Mouse (Mus musculus) fat pad, adult 2 months (tissue): ENCODE results near the gene Pcdh7.
"Not testable (repeated sequence)": the region's sequence is repeated elsewhere in the genome, so short reads cannot be mapped to it uniquely, and the experiment has no call there.

Experiments
- DNase-seq: peaks from one replicate; pipeline ENCODE4 v3.0.0-alpha.2; 2011; ENCODE audit warnings: low read depth, low spot score; ENCODE audit errors: extremely low read depth

Pcdh7 gene

DNA sequence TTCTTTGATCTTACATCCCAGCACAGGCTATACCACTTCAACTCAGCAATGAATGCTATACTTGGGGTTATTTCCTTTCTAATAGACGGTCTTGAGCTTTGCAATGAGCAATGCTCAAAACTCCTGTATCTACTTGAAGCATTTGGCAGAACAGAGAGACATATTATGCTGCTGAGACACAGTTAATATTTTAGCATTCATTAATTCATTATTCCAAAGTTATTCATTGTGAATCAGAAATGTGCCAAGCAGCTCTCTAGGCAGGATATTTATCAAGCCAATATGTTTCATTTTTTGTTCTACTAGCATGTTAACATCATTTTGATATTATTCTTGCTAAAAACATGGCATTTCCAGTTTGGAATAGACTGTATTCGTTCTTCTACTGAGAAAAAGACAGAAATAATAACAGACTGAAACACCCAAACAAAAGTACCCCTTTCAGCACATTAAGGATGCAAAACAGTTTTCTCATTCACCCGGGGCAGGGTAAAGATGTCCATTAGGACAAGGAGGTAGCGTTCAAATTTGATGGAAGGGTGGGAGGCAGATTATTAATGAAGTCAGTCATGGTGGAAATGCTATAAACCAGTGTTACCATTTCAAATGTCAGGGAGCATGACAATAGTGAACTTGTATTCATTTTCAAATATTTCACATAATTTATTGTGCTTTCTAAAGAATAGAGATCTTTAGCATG is 391.0 kb downstream of the Pcdh7 start:
- no peak for DNase-seq

DNA sequence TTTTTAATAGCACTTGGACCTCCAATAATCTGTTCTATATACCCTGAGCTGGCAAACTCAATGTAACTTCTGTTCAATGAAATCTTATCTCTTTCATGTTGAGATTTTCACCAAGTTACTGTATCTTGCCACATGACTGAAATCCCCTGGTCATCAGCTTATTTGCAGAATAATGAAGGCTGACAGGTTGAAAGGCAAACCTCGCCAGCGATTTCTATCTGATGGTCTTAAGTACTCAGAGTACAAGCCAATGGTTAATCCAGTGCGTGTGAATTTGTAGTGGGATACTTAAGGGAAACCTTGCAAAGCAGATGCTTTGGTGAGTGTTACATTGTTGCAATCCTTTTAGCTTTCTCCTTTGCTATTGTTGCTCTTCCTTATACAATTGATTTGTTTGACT is 398.3 kb downstream of the Pcdh7 start:
- no peak for DNase-seq

DNA sequence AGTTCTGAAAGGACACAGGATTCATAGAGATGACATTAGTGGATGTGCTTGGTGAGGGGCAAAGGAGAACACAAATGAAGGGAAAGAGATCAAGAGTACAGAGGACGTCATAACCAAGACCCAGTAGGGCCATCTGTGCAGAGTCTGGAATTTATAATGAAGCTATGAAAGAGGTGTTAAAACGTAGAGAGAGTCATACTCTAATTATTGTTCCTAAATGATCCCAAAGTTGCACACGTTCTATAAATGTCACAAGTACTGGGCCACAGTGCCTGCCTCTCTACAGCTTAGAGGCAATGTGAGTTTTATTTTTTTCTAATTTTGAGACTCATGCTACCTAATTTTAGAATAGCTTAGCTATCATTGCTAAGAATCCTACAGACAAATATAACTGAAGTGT is 400.1 kb downstream of the Pcdh7 start:
- DNase-seq, result no peak

DNA sequence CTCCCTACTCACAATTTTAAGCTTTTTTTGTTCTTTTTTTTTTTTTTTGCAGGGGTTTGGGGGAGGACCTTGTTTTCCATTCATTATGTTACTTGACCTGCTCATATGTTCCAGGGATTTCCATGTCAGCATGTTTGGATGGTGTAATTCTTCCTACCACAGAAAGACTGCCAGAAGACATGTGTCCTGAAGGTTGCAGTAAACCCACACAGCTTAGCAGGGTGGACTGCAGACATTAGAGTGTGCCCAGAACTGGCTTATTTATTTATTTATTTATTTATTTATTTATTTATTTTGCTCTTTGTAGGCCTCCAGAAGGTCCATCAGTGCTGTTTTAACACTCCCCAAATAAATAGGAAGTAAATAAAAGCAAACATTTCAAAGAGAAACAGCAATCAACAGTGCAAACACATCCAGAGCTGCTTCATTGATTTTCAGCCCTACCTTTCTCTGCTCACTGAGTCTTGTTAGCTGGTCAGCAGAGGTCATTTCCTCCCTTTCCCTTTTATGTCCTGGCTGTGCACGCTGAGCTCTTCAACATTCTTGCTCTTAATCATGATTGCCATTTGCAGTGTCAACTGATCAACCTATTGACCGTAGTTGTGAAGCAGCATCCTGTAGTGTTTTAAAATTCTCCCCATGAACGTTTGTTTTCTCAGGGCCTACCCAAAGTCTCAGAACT is 401.3 kb downstream of the Pcdh7 start:
- DNase-seq, result no peak

DNA sequence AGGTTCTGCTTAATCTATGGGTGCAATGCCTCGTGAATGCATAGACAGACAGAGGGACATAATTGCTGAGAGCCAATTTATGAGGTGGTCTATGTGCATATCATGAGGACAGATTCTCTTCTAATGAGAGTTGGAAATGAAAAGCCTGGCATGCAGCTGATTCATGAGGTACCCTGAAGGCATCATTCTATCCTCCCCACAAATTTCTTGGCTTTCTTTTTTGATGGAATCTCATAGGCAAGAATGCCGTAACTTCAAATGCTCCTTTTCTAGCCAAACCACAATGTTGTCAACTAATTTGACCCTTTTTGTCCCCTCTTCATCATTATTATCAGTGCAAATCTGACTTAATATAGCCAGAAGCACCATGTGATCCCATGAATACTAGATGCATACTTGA is 426.1 kb downstream of the Pcdh7 start:
- no peak for DNase-seq

DNA sequence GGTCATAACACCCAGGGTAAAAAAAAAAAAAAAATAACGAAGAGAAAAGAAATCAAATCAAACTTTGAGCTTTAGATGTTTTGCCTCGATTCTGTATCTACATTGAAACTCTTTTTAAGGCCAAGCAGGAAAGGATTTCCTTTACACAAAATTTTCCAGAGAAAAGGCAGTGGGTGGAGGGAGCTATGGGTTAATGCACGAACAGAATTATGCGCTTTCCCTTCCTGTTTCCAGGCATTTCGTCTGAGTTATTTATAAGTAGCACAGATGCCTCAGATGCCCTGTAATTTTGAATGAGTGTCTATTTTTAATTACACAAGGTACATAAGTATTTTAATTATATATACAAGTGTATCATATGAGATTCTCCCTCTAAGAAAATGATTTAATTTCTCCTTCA is 436.2 kb downstream of the Pcdh7 start:
- no peak for DNase-seq

DNA sequence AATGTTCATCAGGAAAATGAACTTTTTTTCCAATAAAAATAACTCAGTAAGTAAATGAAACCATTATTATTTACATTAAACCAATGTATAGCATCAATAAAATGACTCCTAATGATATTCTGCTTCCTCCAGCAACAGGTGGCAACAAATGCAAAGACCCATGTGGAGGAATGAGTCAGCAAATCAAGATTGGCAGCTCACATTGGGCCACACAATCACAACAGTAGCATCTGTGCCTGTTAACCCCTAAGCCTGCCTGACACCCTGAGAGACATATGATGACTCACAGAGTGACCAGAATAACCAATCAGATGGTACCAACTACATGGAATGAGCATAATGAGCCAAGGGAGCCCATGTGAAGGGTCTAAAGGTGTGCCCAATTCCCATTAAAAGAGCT is 454.5 kb downstream of the Pcdh7 start:
- no peak for DNase-seq

DNA sequence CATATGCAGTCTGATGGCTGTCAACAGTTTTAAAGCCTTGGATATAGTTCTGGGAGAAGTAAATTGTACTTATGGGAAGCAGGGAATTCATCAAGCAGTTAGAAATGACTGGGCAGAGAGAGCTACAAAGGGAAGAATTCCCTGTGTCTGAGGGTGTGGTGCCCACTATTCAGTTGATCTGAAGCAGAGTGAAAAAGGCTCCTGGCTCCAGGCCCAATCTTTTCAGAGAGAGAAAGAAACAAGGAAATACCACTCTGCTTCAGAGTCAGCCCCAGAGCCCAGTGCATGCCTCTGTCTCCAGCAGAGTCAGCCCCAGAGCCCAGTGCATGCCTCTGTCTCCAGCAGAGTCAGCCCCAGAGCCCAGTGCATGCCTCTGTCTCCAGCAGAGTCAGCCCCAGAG is 456.6 kb downstream of the Pcdh7 start:
- DNase-seq, result not testable (repeated sequence)

DNA sequence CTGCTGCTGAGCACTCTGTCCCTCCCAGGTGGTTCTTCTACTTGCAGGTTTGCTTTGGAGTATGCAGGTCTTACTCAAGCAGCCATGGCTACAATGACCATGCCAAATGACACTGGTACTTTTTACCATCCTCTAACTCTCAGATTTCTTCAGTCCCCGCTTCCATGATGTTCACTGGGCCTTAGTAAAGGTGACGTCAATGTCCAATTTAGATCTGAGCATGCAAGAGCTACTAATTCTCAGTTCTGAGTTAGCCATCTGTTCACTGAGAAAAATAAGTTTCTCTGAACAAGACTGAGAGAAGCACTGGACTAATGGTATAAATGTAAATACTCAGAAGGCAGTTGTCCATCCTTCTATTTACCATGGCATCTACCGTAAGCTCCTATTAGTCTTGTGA is 457.8 kb downstream of the Pcdh7 start:
- no peak for DNase-seq
